Mouse (Mus musculus) heart, adult 2 months (tissue): ENCODE data around the gene Arrb1. TPM values are rescaled to one million over a fixed set of nuclear protein-coding genes. Genes with fewer than 3 reads are reported as not detected.

Source experiments
- DNase-seq, 2 experiments: peaks; one replicate each; pipeline ENCODE4 v3.0.0; 2021
- H3K27ac ChIP-seq: fragments of 200-600 bp; 2 replicates; pipeline ENCODE4 v1.8.1; 2022
- H3K27me3 ChIP-seq: fragments of 200-500 bp; 2 replicates; pipeline ENCODE4 v1.6.1; 2012; ENCODE audit warnings: mild to moderate bottlenecking, low read length, inconsistent platforms, mixed read lengths; ENCODE audit not compliant: control insufficient read depth, insufficient read depth
- H3K36me3 ChIP-seq: fragments of 200-500 bp; 2 replicates; pipeline ENCODE4 v1.6.1; 2012; ENCODE audit warnings: low read length, inconsistent platforms; ENCODE audit not compliant: control insufficient read depth, insufficient read depth
- H3K4me1 ChIP-seq: fragments of 200-500 bp; 2 replicates; pipeline ENCODE4 v1.6.1; 2011; ENCODE audit warnings: low read length; ENCODE audit not compliant: control insufficient read depth, insufficient read depth
- H3K4me3 ChIP-seq: fragments of 200-600 bp; 2 replicates; pipeline ENCODE4 v1.8.1; 2022
- H3K79me2 ChIP-seq: fragments of 200-500 bp; replicated peaks from 2 replicates; pipeline ENCODE4 v1.6.1; 2012; ENCODE audit warnings: mild to moderate bottlenecking, inconsistent platforms, low read length, moderate library complexity, mixed read lengths; ENCODE audit not compliant: control insufficient read depth, insufficient read depth
- H3K9ac ChIP-seq: fragments of 200-500 bp; 2 replicates; pipeline ENCODE4 v1.6.1; 2012; ENCODE audit warnings: low read depth, mild to moderate bottlenecking, control low read depth, inconsistent platforms, low read length, mixed read lengths
- CTCF ChIP-seq: fragments of 200-600 bp; IDR thresholded peaks from 2 replicates; pipeline ENCODE4 v1.8.1; 2022; ENCODE audit warnings: antibody characterized with exemption, mild to moderate bottlenecking, moderate library complexity
- EP300 ChIP-seq: fragments of 200-500 bp; IDR thresholded peaks from 2 replicates; pipeline ENCODE4 v1.6.1; 2011; ENCODE audit warnings: low read depth, low read length, control low read depth; ENCODE audit not compliant: insufficient read depth
- POLR2A ChIP-seq: fragments of 200-500 bp; IDR thresholded peaks from 2 replicates; pipeline ENCODE4 v1.6.1; 2011; ENCODE audit warnings: mild to moderate bottlenecking, low read depth, low read length, control low read depth; ENCODE audit not compliant: insufficient read depth
- WGBS: fragments of 180-500 bp; shearing (Covaris S2); methylation state at CpG from one replicate; pipeline ENCODE4 v1.1.7; 2018; 5-methylcytosine and 5-hydroxymethylcytosine counted together
- intact Hi-C: fragments of 180-260 bp; cut with DNase I; formaldehyde crosslinking; loops from one replicate; pipeline ENCODE4 v1.15.1; 2025
- polyA plus RNA-seq: library from polyadenylated mRNA; depleted of rRNA; stranded (reverse); fragments of >200 nt; gene quantifications from 2 replicates; pipeline ENCODE4 v1.2.3, GENCODE M21; 2012
- total RNA-seq, 2 experiments: library from RNA; stranded (reverse); gene quantifications; 2 replicates each; pipeline ENCODE4 v1.2.3; 2021

The Arrb1 gene
- total and polyA plus RNA-seq, 3 experiments, result 15.6 to 22.4 (median 16.1) TPM

GRCm38 (mm10) chr7:99618860-99619259 is 83.6 kb downstream of the Arrb1 start:
- H3K4me3 ChIP-seq, result no peak overlapping the region
- no peaks in the 10 kb centered on the region for H3K36me3 ChIP-seq
- H3K4me1 ChIP-seq, result no peaks in the 10 kb centered on the region
- DNase-seq, result peak in 1 of 2 experiments; percentile 38
- no peak overlapping the region for H3K9ac ChIP-seq
- H3K27me3 ChIP-seq, result no peaks in the 10 kb centered on the region
- no peaks in the 10 kb centered on the region for H3K79me2 ChIP-seq
- H3K27ac ChIP-seq, result no peak overlapping the region
- peak; percentile 83 for TF ChIP-seq CTCF
- TF ChIP-seq EP300, result no peak
- WGBS, result 3% methylated on average over 3 of the region's 3 CpGs
- intact Hi-C loops, result loop anchor here (1.0 to 2.0 kb wide), 2 partner anchors 179 to 258 kb away; no protein-coding TSS in a partner anchor

- Histone ChIP-seq H3K36me3 (no peaks in the 10 kb centered on the region), H3K4me3 (peak overlapping the region; percentile 68), H3K27ac (peak overlapping the region; percentile 54), H3K9ac (peak overlapping the region; percentile 54), H3K27me3 (peaks cover 5% of the 10 kb centered on the region; the same call in 1 of the 2 replicates), H3K79me2 (no peaks in the 10 kb centered on the region), H3K4me1 (peaks cover 3% of the 10 kb centered on the region; the same call in 1 of the 2 replicates)
- TF ChIP-seq EP300, result no peak
- TF ChIP-seq CTCF, result peak; percentile 100
- intact Hi-C loops, result loop anchor here (1.0 kb wide), 1 partner anchor 33 kb away; no protein-coding TSS in a partner anchor
- under 1% methylated on average over 77 of the region's 81 CpGs for WGBS
- DNase-seq, result peak; percentile 94 to 95
Measured at GRCm38 (mm10) chr7:99625722-99626375, 90.6 kb downstream of the Arrb1 start.

- DNase-seq, result peak; percentile 86 to 90
- Histone ChIP-seq H3K36me3 (no peaks in the 10 kb centered on the region), H3K9ac (peak within 1 kb of the TSS; percentile 54), H3K4me3 (peak within 1 kb of the TSS; percentile 68), H3K27me3 (peaks cover 5% of the 10 kb centered on the region; the same call in 1 of the 2 replicates), H3K27ac (peak within 1 kb of the TSS; percentile 54), H3K79me2 (no peaks in the 10 kb centered on the region), H3K4me1 (peaks cover 3% of the 10 kb centered on the region; the same call in 1 of the 2 replicates)
- TF ChIP-seq EP300, result no peak
- TF ChIP-seq POLR2A, result no peak
- no peak for TF ChIP-seq CTCF
- WGBS, result 1% methylated on average over 82 of the region's 83 CpGs
- intact Hi-C loops, result no loop called here
Measured at GRCm38 (mm10) chr7:99626376-99627270, 91.4 kb downstream of the Arrb1 start, which contains the start of gene Tpbgl. TSS of gene Tpbgl (minus strand) at chr7:99627103.

GRCm38 (mm10) chr7:99627366-99627765 is 92.1 kb downstream of the Arrb1 start:
- intact Hi-C loops, result no loop called here
- no peak overlapping the region for H3K4me3 ChIP-seq

GRCm38 (mm10) chr7:99632286-99632685 is 97.0 kb downstream of the Arrb1 start:
- TF ChIP-seq POLR2A (no peak), CTCF (no peak), EP300 (no peak)
- no peaks in the 10 kb centered on the region for H3K36me3 ChIP-seq
- no peak overlapping the region for H3K27ac ChIP-seq
- intact Hi-C loops, result no loop called here
- no peak overlapping the region for H3K4me3 ChIP-seq
- no peak for DNase-seq
- H3K79me2 ChIP-seq, result no peaks in the 10 kb centered on the region
- H3K4me1 ChIP-seq, result peaks cover 4% of the 10 kb centered on the region
- H3K9ac ChIP-seq, result no peak overlapping the region
- WGBS, result 11% methylated on average over 6 of the region's 6 CpGs
- peaks cover 2% of the 10 kb centered on the region; the same call in 1 of the 2 replicates for H3K27me3 ChIP-seq

More at GRCm38 (mm10) chr7:99627366-99627765, 92.1 kb downstream of the Arrb1 start:
- DNase-seq, result no peak
- peaks cover 3% of the 10 kb centered on the region; the same call in 1 of the 2 replicates for H3K4me1 ChIP-seq
- no peaks in the 10 kb centered on the region for H3K79me2 ChIP-seq
- peaks cover 5% of the 10 kb centered on the region; the same call in 1 of the 2 replicates for H3K27me3 ChIP-seq
- H3K9ac ChIP-seq, result no peak overlapping the region
- TF ChIP-seq EP300 (no peak), POLR2A (no peak), CTCF (no peak)
- WGBS, result 30% methylated on average over 7 of the region's 7 CpGs
- no peak overlapping the region for H3K27ac ChIP-seq
- H3K36me3 ChIP-seq, result no peaks in the 10 kb centered on the region
